Mouse (Mus musculus) gastrocnemius, postnatal 4 days (tissue): Measurements from ENCODE around the gene Capn5. TPM values are rescaled to one million over a fixed set of nuclear protein-coding genes. Genes with fewer than 3 reads are reported as not detected.
A peak's percentile ranks its signal among the peaks of the same experiment; 100 is the strongest.

Experiments
- DNase-seq, 2 experiments: peaks; one replicate each; pipeline ENCODE4 v3.0.0; 2021 to 2022; ENCODE audit warnings: low spot score in 2 of 2, mixed read lengths in 2 of 2
- total RNA-seq, 2 experiments: library from RNA; stranded (reverse); gene quantifications; 2 replicates each; pipeline ENCODE4 v1.2.3; 2021

The Capn5 gene
- total RNA-seq, 2 experiments from 2014 or later: 6.8 to 8.6 TPM

DNA sequence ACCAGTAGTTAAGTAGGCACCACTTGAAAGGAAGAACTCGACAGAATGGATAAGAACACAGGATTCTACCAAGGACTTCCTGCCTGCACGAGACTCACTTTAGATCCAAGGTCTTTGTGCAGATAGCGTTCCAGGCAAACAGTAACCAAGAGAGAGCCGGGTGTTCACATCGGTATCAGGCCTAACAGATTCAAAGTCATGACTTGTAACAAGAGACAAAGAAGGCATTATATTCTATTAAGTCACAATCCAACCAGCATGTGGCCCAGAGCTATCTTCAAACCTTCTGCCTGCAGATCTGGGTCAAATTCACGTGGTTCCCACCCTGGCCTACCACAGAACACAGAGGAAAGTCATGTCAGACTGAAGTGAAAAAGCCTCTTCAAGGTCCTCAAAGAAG, 63.4 kb downstream of the Capn5 start:
- DNase-seq: no peak

DNA sequence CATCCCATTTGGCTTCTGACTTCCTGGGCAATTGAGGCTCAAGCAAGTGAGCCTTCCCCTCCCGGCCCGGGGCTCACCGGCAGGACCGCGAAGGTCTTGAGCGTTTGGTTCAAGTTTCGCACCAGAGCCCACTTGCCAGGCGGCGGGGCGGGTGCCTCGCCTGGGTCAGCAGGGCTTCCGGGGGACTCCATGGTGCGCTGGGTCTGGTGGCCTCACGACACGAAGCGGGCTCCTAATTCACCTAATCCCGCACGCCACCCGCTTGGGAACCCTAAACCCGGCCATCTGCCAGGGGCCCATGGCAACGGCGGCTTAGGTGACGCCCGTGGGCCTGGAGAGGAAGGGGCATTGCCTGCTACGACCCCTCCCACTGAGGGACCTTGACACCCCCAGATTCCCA, 66.8 kb downstream of the Capn5 start:
- DNase-seq: no peak

DNA sequence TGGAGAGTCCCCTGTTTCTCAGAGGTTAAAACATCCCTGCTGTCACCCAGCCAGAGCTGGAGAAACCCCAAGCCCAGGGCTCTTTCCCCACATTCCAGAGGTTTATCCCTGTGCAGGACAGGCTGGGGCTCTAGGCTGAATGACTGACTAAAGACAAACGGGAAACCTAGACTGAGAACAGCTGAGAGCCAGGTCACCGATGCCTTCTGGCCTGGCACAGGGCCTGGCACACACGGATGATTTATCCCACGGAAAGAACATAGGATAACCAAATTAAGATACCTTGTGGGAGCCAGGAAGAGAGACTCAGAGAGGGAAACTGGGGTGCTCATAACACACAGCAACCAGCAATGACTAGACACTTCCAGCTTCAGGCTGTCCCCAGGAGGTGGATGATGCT, 68.3 kb downstream of the Capn5 start:
- DNase-seq: no peak

DNA sequence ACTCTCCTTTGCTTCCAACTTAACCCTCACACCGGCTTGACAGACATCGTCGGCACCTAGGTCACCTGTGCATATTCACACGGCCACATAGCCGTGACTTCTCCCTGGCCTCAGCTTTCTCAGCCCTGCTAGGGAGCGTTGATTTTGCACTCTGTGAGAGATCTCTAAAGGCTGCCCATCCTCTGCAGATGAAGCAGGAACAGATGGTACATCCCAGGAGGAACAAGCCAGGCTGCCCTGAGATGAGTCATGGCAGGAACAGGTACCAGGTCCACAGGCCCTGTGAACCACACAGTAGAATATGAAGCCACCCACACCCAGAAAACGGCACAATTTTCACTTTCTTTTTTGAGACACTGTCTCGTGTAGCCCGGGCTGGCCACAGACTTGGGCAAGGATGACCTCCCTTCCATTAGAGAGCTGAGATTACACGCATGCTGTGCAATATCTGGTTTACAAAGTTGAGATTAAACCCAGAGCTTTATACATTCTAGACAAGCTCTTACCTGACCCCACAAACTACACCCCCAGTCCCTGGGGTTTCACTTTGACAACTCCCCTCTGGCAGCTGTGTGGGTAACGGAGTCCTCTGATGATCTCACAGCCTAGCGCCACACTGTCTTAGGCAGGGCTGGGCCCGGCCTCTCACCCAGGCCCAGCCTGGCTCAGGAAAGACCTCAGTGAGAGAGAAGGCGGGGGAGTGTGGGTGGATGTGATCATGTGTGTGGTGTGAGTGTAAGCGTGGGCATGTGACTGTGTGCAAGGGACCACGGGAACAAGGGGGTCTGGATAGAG, 69.2 kb downstream of the Capn5 start:
- DNase-seq: no peak

DNA sequence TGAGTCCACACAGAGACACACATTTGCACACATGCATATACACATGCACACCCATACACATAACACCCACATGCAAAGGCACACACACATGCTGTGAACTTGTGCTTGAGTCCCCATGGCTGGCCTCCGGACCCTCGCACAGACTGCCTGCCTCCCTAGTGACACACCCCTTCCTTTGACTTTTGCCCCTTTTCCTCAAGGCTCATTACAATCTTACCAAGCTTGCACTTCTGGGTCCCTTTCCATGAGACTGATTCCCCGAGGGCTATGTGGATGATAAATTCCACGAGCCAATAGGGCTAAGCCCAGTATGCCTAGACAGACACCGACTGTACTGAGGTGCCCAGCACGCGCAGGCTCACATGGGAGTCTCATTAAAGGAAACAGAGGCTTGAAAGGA, 71.8 kb downstream of the Capn5 start:
- no peak for DNase-seq

DNA sequence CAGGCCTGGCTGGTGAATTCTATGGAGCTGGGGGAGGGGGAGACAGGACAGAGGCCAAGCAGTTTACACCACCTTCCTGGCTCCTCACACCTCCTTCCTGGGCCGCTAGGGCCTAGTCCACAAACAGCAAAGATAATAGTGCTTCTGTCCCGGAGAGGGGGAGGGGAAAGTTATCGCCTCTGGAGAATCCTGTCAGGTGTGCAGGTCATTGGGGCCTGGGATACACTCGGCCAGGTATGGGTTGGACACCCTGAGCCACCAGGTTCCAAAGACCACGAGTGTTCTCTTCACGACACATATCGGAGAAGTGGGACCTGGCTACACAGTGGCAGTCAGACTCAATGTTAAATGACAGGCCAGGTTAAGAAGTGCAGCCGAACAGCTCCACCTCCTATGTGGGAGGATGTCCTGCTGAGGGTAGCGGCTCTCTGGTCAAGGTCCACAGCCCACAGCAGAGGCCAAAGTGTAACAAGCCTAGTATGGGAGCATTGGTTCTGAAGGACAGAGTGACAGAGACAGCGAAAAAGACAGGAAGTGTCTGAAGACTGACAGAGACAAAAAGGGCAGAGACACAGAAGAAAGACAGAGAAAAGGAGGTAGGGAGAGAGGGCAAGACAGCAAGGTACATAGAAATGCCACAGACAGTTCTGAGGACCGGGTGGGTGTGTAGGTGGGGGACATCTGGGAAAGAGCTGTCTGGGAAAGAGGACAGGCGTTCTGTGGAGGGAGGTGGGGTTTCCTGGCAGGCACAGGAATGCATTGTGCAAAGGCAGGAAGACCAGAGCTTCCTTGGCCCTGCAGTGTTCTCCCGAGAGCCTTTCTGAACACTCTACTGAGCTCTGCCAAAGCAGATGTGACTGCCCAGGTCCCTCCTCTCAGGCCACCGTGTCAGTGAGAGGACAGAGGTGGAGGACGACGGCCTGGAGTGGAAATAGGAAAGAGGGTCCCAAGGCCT, 73.3 kb downstream of the Capn5 start:
- DNase-seq: no peak

DNA sequence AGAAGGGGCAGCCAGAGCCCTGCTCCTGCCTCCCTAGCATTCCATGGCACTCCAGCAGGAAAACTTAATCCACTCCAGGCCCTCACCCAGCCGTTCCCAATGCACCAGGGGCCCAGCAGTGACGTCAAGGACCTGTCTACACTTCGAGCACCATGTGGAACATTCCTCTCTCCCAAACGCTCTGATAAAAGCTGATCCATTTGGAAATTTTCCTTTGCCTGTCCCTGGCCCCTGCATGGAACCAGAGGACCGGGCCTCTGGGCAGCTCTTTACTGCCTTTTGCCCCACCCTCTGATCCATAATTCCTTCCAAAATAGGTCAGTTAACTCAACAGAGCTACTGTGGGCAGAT, 74.2 kb downstream of the Capn5 start:
- DNase-seq: no peak

DNA sequence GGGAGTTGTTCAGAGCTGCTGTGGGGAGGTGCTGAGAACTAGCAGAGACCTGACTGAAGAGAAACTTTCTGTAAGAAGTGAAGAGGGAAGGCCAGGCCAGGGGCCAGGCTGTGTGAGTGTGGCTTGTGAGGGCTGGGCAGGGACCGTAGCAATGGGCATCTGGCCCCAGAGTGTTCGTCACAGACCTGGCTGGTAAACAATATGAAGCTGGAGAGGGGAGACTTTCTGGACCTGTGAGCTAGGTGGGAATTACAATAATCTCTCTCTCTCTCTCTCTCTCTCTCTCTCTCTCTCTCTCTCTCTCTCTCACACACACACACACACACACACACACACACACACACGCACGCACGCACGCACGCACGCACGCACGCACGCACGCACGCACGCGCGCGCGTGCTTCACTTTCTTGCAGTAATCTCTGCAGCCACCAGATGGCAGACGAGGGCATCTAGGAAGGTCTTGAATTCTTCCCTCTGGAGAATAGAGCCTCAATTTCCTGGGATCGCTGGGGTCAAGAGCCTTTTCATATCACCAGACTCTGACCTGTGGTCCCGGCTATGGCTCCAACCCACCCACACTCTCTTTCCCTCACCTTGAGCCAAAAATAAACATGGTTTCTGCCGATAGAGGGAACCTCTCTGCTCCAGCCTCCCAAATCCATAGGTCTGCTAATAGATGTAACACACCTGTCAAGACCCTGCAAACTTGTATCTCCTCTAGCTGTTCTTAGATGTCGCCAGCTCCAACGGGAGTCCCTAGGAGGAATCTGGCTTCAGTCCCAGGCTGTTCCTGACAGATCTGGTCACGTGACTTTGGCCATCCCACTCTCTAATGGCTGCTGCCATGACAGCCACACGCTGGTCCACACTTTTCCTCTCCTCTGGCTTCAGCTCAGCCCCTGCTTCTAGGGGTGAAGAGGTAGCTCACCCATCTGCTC, 74.8 kb downstream of the Capn5 start:
- peak; percentile 52 to 83 for DNase-seq

DNA sequence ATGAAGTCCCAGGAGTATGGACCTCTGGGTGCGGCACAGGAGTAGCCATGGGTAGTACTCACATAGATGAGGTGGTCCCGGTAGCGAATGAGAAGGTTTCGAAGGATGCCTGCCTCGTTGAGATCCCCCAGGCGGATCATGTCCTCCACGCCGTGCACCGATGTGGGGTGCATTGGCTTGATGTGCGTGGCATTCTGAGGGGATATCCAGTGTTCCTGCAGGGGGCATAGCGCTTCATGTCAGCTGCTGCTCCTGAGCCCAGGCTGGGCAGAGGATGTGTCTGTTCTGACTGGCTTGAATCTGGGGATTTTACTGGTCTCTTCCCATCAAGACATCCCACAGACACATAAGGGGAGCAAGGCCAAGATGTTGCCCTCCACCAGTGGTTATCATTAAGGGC, 75.6 kb downstream of the Capn5 start:
- no peak for DNase-seq

DNA sequence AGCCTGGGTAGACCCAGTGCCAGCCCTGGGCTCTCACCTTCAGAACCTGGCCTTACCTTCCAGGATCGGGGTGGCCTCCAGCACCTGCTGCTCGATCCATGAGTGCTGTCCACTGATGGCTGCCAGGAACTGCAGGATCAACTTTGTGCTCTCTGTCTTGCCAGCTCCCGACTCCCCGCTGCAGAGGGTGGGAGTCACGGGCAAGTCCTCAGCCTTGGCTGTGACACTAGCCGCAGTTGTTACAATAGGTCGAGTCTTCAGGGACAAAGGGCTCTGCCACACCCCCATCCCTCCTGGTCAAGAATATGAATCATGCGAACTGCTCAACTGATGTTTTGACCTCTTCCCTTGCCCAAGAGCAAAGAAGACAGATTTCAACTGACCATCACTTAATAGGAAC, 80.5 kb downstream of the Capn5 start:
- no peak for DNase-seq

DNA sequence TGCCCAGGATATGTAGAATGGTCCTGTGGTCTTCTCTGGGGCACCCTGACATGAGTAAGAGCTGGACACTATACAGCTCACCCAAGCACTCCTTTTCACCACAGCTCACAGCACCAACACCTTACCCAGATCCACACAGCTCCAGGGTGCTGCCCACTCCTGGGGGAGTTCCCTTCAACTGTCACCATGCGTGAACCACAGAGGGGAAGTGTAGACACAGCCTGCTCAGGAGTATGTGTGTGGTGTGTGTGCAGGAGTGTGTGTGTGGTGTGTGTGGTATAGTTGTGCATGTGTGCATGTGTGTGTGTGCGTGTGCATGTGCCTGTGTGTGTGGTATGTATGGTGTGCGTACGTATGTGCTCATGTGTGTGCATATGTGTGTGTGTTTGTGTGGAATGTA, 82.2 kb downstream of the Capn5 start:
- DNase-seq: no peak

DNA sequence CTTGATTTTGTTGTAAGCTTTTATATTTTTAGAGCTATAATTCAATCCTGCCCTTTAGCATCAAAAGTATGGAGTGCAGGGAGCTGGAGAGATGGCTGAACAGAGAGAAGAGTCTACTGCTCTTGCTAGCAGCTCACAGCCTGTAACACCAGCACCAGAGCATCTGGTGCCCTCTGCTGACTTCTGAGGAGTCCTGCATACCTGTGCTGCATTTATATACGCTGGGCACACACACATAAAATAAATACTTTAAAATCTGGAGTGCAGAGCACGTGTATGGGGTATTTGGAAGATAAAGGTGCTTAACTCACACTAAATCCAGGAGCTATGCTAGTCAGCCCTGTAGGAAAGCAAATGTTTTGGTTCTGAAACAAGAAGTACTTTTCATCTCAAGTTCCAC, 91.7 kb downstream of the Capn5 start:
- no peak for DNase-seq

DNA sequence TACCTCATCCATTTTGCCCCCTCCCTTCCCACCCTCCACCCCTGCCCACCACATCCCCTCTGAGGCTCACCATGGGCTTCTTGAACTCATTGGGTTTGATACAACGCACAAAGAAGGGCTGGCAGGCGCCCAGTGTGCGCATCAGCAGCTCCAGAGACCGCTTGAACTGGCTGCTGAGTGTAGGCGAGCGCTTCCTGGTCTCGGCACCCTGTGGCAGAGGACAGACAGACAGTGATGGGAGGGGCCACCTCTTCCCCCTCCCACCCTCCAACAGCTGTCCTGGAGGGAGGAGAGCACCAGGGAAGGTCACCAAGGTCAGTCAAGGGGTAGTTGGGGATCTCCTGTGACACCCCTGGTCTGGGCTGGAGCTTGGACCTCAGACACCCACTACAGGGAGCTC, 92.8 kb downstream of the Capn5 start:
- no peak for DNase-seq

DNA sequence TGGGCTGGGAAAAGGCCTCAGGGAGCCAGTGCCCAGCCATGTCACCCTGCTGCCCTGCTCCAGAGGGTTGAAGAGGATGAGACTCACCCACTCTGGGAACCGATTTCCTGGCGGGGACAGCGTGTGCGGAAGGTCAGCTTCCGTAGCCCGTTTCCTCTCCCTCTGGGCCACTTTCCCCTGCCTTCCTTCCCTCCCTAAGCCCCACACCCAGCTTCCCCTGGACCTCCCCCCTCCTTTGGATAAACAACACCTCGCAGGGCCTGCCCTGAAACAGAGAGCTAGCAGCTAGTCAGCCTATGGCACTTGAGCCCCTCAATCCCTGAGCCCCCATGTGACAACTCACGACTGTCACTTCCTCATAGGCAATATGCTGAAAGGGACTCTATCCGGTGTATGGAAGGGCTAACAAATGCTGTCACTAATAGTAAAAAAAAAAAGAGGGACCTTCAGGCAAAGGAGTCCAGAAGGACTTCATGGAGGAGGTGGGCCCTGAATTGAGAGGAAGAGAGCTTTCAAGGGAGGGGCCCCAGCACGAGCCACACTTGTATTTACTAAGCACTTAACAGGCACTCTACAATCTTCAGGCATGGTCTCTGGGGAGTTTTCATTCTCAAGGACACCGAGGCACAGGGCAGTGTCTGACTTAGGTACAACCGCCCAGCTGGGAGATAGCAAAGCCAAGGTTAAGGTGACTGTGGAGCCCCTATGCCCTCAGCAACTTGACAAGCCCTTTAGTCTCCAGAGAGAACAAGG, 93.4 kb downstream of the Capn5 start:
- DNase-seq: no peak

DNA sequence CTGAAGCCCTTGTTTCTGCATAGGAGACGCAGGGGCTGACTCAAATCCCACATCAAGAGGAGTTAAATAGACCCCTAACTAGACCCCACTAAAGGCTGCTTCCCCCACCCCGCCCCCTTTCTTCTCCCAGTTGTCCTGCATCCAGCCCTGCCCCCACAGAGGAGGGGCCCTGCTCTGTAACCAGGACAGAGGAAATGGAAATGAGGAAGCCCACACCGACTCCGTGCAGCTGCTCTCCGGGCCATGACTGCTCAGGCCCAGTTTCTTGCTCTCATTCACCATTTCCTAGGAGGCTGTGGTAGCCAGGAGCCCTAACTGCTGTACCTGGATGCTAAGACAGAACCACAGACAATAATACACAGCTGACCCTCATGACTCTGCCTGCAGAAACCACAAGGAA, 95.7 kb downstream of the Capn5 start:
- no peak for DNase-seq

DNA sequence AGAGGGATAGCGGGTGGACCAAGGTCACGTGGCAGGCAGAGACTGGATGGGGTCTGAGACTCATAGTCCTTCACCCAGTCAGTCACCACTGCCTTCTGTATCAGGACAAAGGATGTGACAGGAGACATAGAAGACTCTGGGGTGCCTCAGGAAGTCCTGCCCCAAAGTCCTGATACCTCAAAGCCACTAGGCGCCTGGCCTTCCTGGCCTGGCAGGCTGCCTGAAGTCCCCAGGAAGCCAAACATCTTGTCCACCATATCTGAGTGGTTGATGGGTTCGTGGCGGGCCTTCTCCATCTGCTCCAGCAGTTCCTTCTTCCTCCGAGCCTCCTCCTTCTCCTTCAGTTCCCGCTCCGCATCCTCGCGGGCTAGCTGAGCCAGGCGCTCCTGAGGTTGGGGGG, 100.6 kb downstream of the Capn5 start:
- no peak for DNase-seq

DNA sequence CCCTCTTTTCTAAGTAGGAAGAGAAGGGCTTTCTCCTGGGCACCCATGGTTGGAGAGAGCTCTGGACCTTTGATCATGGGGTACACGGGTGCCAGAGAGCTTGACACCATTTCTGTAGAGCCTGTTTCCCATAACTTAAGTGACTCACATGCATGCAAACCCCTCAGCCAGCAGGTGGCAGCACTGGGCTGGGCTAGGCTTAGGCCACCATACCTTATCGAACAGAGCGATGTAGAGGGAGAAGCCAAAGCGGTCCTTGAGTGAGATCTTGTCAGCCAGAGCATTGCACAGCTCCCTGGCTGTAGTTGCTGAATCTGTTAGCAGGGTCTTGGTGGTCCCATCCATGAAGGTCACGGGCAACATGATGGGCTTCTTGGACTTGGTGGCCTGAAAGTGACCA, 106.5 kb downstream of the Capn5 start:
- DNase-seq: peak; percentile 78 to 86
